Mouse (Mus musculus): ENCODE results near the gene Crot.

DNA sequence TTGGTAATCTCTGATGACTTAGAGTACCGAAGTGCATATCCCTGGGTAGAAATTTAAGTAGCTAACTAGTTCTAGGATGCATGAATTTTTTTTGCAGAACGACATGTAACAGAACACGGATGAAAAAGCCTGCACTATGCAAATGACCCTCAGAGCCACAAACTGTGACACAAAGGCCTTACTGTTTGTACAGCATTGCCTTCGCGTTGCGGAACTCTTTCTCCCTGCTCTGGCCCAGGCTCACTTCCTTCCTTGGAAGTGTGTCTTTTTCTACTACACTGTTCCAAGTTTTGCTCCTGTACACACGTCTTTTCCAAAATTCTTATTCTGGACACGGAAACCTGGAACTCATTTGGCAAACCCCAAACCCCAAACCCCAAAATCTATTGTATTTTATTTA, 14.2 kb upstream of the Crot start:
- no peak for TF ChIP-seq CTCF (IDR thresholded peaks at IDR 0.05; ENCODE audit: control insufficient read depth, insufficient read depth, insufficient read length)
- TF ChIP-seq MYOD1 (IDR thresholded peaks at IDR 0.05; ENCODE audit: control insufficient read depth, insufficient read length, low read depth): no peak
